Mouse (Mus musculus): ENCODE results near the gene Efna5.

GRCm38 (mm10) chr17:62875727-62876126 lies 5.4 kb downstream of the Efna5 start:
- TF ChIP-seq GATA1 (IDR thresholded peaks at IDR 0.05; ENCODE audit: borderline replicate concordance, low read length) (no peak), FLI1 (IDR thresholded peaks at IDR 0.05; ENCODE audit: low read length) (no peak)
